8 mouse cellular contexts compared by ENCODE assay signal in genomic region chr2:172848193-172848592, GRCm38 (mm10).
DNase-seq lines count a peak whose midpoint lies in the region; ATAC-seq and TF ChIP-seq lines count a peak whose summit lies in the region.

No protein-coding gene starts in this region.

- no peak overlapping the region for H3K9ac ChIP-seq in heart, postnatal 0 days (replicated peaks; ENCODE audit: low read depth, low read length)
- H3K9ac ChIP-seq in kidney, embryonic 16.5 days (replicated peaks; ENCODE audit: low read length) = peak overlapping the region; percentile 9; the same call in 1 of the 2 replicates
- H3K9ac ChIP-seq in midbrain, embryonic 11.5 days (ENCODE audit: low read length) = no peak overlapping the region

- DNase-seq in heart, postnatal 0 days (ENCODE audit: low spot score) = no peak
- DNase-seq in heart, postnatal 14 days = no peak
- DNase-seq in thymus, postnatal 14 days = peak; percentile 66
- no peak for DNase-seq in thymus, adult 18-20 months
- DNase-seq in thymus, postnatal 36 days = peak; percentile 53 to 59
- DNase-seq in midbrain, embryonic 11.5 days (ENCODE audit: low spot score, missing footprints) = no peak
- DNase-seq in right cerebral cortex, postnatal 25 days = no peak

- no peak overlapping the region for H3K4me3 ChIP-seq in heart, postnatal 0 days (ENCODE audit: low read depth, low read length)
- H3K4me3 ChIP-seq in kidney, embryonic 16.5 days (ENCODE audit: low read length) = no peak overlapping the region
- H3K4me3 ChIP-seq in midbrain, embryonic 11.5 days (ENCODE audit: low read depth, low read length) = no peak overlapping the region

- peak; percentile 36; the same call in 1 of the 2 replicates for TF ChIP-seq CTCF in heart, postnatal 0 days (IDR thresholded peaks at IDR 0.05; ENCODE audit: low read depth)

- no peak for ATAC-seq in heart, postnatal 0 days (ENCODE audit: insufficient read depth, low read depth)
- no peak for ATAC-seq in kidney, embryonic 16.5 days (ENCODE audit: low FRiP score, low TSS enrichment)
- no peak for ATAC-seq in midbrain, embryonic 11.5 days (ENCODE audit: low FRiP score)

- no peak overlapping the region for H3K27ac ChIP-seq in heart, postnatal 0 days (ENCODE audit: low read depth)
- peak overlapping the region; percentile 69 for H3K27ac ChIP-seq in kidney, embryonic 16.5 days (ENCODE audit: low read length)
- no peak overlapping the region for H3K27ac ChIP-seq in midbrain, embryonic 11.5 days (ENCODE audit: low read depth, low read length)

- H3K4me1 ChIP-seq in heart, postnatal 0 days (ENCODE audit: control insufficient read depth, insufficient read depth) = 0 out of 2 replicates have a peak, but pooled peaks cover 4% of the 10 kb centered on the region
- peaks cover 39% of the 10 kb centered on the region for H3K4me1 ChIP-seq in kidney, embryonic 16.5 days (ENCODE audit: insufficient read depth, low read length)
- no peaks in the 10 kb centered on the region for H3K4me1 ChIP-seq in midbrain, embryonic 11.5 days (ENCODE audit: control insufficient read depth, insufficient read depth, low read length)

- WGBS in heart, postnatal 0 days = 71% methylated on average over 6 of the region's 6 CpGs
- WGBS in kidney, embryonic 16.5 days = 46% methylated on average over 6 of the region's 6 CpGs
- WGBS in midbrain, embryonic 11.5 days = 72% methylated on average over 6 of the region's 6 CpGs

- no peaks in the 10 kb centered on the region for H3K27me3 ChIP-seq in heart, postnatal 0 days (ENCODE audit: control insufficient read depth, insufficient read depth, low read length)
- H3K27me3 ChIP-seq in kidney, embryonic 16.5 days (ENCODE audit: insufficient read depth, low read length) = no peaks in the 10 kb centered on the region
- H3K27me3 ChIP-seq in midbrain, embryonic 11.5 days (ENCODE audit: control insufficient read depth, insufficient read depth, low read length) = no peaks in the 10 kb centered on the region

- intact Hi-C loops in heart, postnatal 14 days (cut with DNase I) = no loop called here

- no peaks in the 10 kb centered on the region for H3K36me3 ChIP-seq in heart, postnatal 0 days (replicated peaks; ENCODE audit: control insufficient read depth, insufficient read depth, low read length)
- no peaks in the 10 kb centered on the region for H3K36me3 ChIP-seq in kidney, embryonic 16.5 days (ENCODE audit: insufficient read depth, low read length)
- H3K36me3 ChIP-seq in midbrain, embryonic 11.5 days (ENCODE audit: control insufficient read depth, insufficient read depth, low read length) = no peaks in the 10 kb centered on the region

- no peaks in the 10 kb centered on the region for H3K9me3 ChIP-seq in heart, postnatal 0 days (replicated peaks; ENCODE audit: control insufficient read depth, low read length)
- no peaks in the 10 kb centered on the region for H3K9me3 ChIP-seq in kidney, embryonic 16.5 days (ENCODE audit: low read length)
- no peaks in the 10 kb centered on the region for H3K9me3 ChIP-seq in midbrain, embryonic 11.5 days (ENCODE audit: control insufficient read depth, low read length)

- no peak overlapping the region for H3K4me2 ChIP-seq in heart, postnatal 0 days (ENCODE audit: low read depth, low read length)
- peak overlapping the region; percentile 22 for H3K4me2 ChIP-seq in kidney, embryonic 16.5 days (replicated peaks; ENCODE audit: low read depth, low read length)
- no peak overlapping the region for H3K4me2 ChIP-seq in midbrain, embryonic 11.5 days

- no peak for TF ChIP-seq EP300 in heart, postnatal 0 days (IDR thresholded peaks at IDR 0.05; ENCODE audit: low read depth)

Comparison
In these comparisons a context has a peak if more than half of its experiments do, and no peak if none do; other contexts are left out.
1. DNase-seq: peak in thymus, postnatal 14 days (single experiment) and thymus, postnatal 36 days (2 of 2); none in heart, postnatal 0 days (single experiment), heart, postnatal 14 days (0 of 2), thymus, adult 18-20 months (0 of 2), midbrain, embryonic 11.5 days (single experiment) and right cerebral cortex, postnatal 25 days (single experiment).